Mouse (Mus musculus) spleen, postnatal 36 days (tissue): ENCODE measurements around the gene Fut9.

Experiments
- DNase-seq, 2 experiments: peaks; one replicate each; pipeline ENCODE4 v3.0.0; 2022; ENCODE audit warnings: low spot score in 2 of 2, mixed read lengths in 1 of 2

Fut9 gene

GRCm38 (mm10) chr4:25647593-25647992 lies 152.5 kb downstream of the Fut9 start:
- no peak for DNase-seq

- DNase-seq, result no peak
These were observed 154.5 kb downstream of the Fut9 start for GRCm38 (mm10) chr4:25645580-25645979.

- DNase-seq, result no peak
These were observed 158.1 kb downstream of the Fut9 start for GRCm38 (mm10) chr4:25641993-25642392.

GRCm38 (mm10) chr4:25633262-25633661 lies 166.8 kb downstream of the Fut9 start:
- DNase-seq, result no peak

- no peak for DNase-seq
These were observed 171.9 kb downstream of the Fut9 start for GRCm38 (mm10) chr4:25628113-25628512.

GRCm38 (mm10) chr4:25627467-25627866 lies 172.6 kb downstream of the Fut9 start:
- DNase-seq, result no peak

- no peak for DNase-seq
These were observed 173.0 kb downstream of the Fut9 start for GRCm38 (mm10) chr4:25627039-25627438.

- no peak for DNase-seq
These were observed 176.9 kb downstream of the Fut9 start for GRCm38 (mm10) chr4:25623176-25623575.

- no peak for DNase-seq
These were observed 182.7 kb downstream of the Fut9 start for GRCm38 (mm10) chr4:25617301-25617700.

GRCm38 (mm10) chr4:25613426-25613825 lies 186.6 kb downstream of the Fut9 start:
- no peak for DNase-seq

- no peak for DNase-seq
These were observed 189.6 kb downstream of the Fut9 start for GRCm38 (mm10) chr4:25610481-25610880.

GRCm38 (mm10) chr4:25593218-25593617 lies 206.8 kb downstream of the Fut9 start:
- DNase-seq, result no peak
